Mouse (Mus musculus) olfactory bulb, adult 2 months (tissue): ENCODE results near the gene Gm49711.

ENCODE experiments used
- CTCF ChIP-seq: fragments of 200-500 bp; IDR thresholded peaks from 2 replicates; pipeline ENCODE4 v1.5.1; 2012; ENCODE audit warnings: low read depth, mild to moderate bottlenecking, low read length, moderate library complexity; ENCODE audit not compliant: insufficient read depth
- POLR2A ChIP-seq: fragments of 200-500 bp; IDR thresholded peaks from 2 replicates; pipeline ENCODE4 v1.6.1; 2012; ENCODE audit warnings: mild to moderate bottlenecking, low read depth, low read length, moderate library complexity; ENCODE audit not compliant: insufficient read depth

DNA sequence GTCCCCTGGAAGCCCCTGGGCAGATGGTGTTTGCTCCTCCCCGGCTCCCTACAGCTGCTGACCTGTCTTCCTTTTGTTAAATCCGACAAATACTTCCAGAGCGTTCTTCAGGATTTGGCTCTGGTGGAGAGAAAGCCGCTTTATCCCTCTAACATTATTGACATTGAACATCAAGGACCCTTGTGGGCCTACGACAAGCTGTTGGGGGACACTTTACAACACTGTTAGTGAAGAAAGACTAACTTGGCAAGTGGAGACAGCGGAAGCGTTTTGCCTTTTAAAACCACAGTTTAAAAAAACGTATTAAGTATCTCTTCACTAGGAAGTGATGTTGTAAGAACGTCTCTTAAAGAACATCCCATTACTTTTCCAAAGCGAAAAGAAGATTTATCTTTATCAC, 5.5 kb upstream of the Gm49711 start:
- TF ChIP-seq POLR2A (no peak), CTCF (no peak)
